Mouse (Mus musculus) spleen, postnatal 14 days (tissue): ENCODE measurements around the gene Nqo2.
"Not testable (repeated sequence)": the region's sequence is repeated elsewhere in the genome, so short reads cannot be mapped to it uniquely, and the experiment has no call there.

Experiments
- DNase-seq, 2 experiments: peaks; one replicate each; pipeline ENCODE4 v3.0.0; 2021 to 2022; ENCODE audit warnings: low spot score in 2 of 2

Gene Nqo2

DNA sequence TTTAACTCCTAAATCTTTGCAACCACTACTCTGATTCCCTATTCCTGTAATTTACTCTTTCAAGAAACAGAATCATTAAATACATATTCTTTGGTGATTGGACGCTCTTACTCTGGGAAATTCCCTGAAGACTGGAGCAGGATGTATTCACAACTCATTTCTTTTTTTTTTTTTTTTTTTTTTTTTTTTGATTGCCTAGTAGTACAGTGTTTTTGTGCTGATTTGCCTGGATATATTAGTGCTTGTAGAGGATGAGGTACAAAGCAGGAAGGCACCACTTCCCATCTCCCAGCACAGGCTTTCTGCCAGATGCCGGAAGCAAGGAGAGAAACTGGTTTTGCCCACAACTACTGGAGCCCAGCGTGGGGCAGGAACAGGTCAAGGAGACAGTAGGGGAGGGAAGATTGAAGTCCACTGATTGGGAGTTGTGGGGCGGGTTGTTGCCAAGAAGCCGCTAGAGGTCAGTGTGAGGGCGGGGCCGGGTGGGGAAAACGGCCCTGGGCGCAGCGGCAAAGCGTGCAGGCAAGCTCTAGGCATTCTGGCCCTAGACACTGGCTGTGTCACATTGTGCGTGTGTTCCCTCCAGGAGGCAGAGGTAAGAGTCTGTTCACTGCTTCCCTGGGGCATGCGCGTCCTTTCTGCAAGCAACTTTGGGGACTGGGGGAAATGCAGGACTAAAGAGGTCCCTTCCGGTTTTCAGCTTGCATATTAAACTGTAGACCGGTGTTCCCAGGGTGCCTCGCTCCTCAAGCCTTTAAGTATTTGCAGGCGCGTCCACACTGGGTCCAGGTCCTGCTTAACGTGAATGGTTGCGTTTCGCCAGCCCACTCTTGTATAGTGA, at the start of gene Nqo2:
TSS of gene Nqo2 (plus strand) at position 482 of the 841 bp plus-strand sequence.
- peak; percentile 15 to 27 for DNase-seq

GRCm38 (mm10) chr13:33921041-33921440, 43.4 kb upstream of the Nqo2 start:
- no peak for DNase-seq

- no peak for DNase-seq
Measured at GRCm38 (mm10) chr13:33921699-33922098, 42.8 kb upstream of the Nqo2 start.

- DNase-seq = no peak
Measured at GRCm38 (mm10) chr13:33930281-33930680, 34.2 kb upstream of the Nqo2 start.

DNA sequence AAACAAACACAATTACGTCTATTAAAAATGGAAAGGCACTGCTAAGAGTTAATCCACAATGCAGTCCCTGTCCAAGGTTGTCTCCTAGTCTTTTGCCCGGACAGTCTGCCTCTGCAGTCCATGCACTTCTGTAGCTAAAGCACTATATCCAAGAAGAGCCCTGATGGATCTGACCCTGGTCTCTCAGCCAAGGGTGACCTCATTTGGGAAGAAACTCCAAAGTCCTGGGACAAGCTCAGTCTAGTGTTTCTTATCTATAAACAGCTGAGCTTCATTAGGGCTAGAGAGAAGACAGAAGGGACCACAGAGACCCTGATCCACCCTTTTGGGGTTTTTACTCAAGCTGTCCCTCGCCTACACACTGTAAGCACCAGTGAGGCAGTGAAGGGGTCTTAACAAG, 33.6 kb upstream of the Nqo2 start:
- no peak for DNase-seq

DNA sequence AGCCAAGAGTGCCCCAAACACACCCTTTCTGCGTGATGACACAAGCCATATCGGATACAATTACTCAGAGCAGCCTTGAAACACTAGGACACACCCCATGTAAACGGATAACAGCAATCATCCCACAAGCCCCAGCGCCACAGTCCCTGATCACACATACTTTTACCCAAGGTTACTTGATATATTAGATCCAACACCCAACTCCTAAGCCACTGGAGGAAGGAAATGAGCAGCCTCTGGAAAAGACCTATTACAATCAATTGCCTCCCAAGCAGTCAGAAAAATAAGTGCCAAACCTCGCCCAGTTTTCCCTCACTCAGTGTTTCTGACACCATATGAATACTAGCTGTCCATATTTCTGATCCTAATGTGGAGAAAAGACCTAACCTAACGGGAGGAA, 29.7 kb upstream of the Nqo2 start:
- DNase-seq = no peak

DNA sequence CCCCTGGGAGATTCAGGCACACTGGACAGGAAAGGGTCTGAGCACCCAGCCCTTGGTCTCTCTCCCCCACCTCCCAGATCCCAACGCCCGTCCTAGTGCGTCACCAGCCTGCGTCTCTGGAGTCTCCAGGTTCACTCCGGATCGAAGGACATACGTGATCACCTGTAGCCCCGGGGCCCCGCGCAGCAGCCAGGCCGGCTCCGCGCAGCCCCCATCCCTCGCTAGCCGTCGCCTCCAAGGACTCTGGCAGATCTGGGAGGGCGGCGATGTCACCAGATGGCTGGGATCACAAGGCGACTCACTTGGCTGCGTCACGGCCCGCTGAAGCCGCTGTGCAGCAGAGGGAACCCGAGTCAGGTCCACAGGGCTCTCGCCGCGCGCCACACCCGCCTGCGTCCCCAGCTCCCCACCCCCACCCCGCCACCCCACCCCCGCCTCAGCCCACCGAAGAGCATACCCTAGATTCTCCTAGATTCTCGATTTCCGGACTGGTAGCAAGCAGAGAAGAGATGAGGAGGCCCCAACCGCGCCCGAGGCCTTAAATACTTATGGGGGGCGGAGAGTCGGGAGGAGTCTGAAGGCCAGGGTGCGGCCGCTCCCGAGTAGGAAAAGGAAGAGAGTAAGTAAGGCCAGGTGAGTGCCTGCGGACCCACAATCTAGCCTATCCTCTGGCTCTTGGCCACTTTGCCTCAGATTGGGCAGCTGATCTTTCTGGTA, 28.9 kb upstream of the Nqo2 start:
- DNase-seq = no peak

DNA sequence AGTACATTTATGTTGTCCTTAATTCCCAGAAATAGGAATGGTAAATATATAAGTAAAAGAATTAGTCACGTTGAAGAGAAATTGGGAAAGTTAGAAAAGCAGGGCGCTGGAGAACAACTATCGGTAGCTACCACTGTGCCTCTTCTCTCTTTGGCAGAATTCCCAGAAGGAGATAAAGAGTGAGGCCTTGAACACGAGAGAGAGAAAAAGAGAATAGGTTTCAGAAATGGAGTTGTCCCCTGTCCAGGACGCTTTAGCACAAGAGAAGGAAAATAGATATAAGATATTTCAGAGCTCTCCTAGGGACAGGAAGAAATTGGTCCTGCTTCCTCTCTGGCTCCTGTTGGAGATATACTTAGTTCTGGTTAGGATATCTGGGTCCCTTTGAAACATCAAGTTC, 27.3 kb upstream of the Nqo2 start:
- no peak for DNase-seq

DNA sequence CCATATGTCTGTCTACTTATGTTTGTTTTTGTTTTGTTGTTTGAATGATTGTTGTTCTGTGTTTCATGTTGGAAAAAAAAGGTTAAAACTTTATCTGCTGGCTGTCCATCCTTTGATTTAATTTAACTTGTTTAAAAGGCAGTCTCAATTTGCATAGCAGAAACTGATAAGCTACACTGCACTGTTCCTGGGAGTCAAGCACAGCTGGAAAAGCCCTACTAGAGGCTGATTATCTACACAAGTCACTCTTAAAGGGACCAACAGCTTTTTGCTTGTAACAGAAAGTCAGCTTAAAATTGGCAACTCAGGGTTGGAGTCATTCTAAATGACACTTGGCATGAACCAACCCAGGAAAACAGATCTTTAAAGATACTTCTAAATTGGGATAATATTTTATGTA, 26.9 kb upstream of the Nqo2 start:
- DNase-seq = not testable (repeated sequence)

DNA sequence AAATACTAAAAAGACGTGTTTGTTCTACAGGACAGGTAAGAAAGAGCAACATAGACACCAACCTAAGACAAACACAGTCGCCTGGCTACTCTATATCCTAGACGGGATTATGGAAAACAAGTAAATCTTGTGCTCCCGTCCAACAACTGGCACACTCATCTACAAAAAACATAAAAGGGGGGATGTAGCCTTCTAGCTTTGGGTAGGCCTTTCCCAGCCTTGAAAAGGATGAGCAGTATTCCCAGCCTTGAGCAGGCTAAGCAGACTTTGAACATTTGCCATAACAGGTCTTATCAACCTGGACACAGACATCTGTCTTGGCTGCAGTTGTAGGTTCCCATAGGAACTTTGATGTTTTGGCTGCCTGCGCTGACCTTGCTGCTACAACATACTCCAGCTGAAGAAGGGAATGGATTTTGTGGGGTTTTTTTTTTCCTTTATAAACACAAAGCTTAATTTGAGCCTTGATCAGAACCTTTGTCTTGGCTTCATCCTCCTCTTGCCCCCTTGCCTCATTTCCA, 23.1 kb upstream of the Nqo2 start:
- DNase-seq = no peak

GRCm38 (mm10) chr13:33942212-33942779, 22.2 kb upstream of the Nqo2 start:
- DNase-seq = peak in 1 of 2 experiments; percentile 13

DNA sequence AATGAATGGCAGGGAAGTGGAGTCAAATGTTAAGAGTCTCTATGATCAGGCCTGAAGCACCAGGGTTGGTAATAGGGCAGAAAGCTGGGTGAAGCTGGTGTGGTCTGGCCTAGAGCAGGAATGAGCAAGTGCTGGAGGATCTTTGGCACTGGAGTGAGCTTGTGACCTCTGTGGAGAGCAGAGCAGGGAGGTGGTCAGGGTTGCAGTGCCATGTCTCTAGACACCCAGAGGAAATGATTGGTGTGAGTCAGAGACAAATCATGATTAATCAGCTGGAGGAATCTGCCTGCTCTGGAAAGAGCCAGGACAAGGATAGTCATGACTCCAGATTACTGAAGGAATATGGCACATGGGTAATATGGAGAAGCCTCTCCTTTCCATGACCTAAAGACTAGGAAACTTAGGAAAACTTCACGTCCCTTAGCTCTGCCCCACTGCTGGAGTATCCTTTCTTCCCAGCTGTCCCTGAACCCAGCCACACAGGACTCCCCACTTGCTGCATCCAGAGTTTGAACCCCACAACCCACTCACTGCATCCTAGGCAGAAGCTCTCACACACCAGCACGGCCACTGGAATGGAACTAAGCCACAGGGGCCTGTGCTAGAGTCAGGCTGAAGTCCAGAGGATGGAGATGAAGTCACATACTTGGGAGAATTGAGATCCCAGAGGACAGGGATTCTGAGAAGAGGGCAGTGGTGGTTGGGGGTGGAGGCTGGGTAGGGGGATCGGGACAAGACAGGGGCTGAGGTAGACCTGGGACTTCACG, 13.0 kb upstream of the Nqo2 start:
- DNase-seq = no peak

- no peak for DNase-seq
Measured at GRCm38 (mm10) chr13:33952075-33952449, 12.4 kb upstream of the Nqo2 start.

- DNase-seq = no peak
Measured at GRCm38 (mm10) chr13:33952947-33953346, 11.5 kb upstream of the Nqo2 start.

DNA sequence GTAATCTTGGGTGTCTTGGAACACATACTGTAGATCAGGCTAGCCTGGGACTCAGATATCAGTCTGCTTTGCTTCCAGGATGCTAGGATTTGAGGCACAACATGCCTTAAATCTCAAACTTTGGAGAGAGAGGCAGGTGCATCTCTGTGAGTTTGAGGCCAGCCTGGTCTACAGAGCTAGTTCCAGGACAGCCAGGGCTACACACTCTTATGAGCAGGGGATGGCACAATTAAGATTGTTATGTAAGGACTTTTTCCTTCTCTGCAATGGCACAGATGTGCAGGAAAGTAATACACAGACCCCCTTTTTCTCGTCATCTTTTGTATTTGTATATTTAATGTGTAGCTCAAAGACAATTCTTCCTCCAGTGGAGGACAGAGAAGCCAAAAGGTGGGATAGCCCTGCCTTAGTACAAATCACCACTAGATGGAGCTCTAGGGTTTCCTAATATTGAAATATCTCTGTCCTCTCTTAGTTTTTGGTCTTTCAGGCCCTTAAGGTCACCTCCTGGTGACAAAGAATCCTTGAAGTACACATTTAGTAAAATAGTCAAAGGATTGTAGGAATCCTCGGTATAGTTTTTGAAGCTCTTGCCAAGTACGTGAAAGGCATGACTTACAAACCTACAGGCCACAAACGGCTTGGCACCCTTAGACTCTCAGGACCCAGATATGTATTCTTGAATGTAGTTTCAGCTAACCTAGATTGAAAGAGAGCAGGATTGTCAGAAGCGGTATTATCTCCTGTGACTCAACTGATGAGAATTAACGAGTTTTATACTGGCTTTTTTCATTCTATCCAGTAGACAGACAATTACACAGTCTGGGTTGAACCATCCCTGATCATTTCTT, 7.7 kb upstream of the Nqo2 start:
- no peak for DNase-seq

- no peak for DNase-seq
Measured at GRCm38 (mm10) chr13:33959771-33960170, 4.7 kb upstream of the Nqo2 start.

DNA sequence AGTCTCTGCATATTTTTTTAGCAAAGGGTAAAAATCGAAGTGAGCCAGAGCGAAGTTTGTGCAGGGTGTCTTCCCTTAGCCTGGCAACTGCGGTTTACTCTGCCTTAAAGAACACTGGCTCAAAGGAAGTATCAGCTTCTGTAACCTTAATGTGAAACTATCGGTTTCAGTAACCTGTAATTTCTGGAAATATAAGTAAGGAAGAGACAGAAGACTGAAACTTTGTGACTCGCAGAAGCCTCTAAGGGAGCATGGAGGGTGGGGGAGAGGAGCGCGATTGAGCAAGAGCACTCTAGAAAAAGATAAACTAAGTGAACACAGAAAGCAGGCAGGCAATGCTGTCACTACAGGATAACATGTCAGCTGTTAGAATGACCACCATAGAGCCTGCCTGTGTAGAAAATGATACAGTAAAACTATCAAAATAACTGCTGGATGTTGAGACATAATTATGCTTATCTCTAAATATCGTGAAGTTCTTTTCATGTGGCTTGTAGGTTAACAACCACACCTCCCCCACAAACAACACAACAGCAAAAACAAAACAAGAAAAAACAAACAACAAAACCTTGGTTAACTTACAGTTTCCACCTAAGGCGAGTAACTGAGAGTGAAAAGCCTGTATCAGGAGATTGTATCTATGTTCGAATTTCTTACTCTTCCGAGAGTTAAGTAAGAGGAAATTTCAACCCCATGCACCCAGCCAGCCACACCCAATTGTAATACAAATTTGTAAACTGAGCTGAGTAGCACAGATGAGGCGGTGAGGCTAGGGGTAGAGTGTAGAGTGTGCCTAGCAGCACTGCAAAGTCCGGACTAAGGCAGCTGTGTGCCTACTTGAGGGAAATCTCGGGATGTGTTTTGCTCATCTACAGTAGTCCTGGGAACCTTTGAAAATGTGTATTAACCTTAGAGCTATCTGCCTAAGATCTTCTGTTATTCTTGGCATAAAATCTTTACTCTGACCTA, 853 bp downstream of the Nqo2 start:
- DNase-seq = no peak

- no peak for DNase-seq
Measured at GRCm38 (mm10) chr13:33966025-33966412, 1.5 kb downstream of the Nqo2 start.

DNA sequence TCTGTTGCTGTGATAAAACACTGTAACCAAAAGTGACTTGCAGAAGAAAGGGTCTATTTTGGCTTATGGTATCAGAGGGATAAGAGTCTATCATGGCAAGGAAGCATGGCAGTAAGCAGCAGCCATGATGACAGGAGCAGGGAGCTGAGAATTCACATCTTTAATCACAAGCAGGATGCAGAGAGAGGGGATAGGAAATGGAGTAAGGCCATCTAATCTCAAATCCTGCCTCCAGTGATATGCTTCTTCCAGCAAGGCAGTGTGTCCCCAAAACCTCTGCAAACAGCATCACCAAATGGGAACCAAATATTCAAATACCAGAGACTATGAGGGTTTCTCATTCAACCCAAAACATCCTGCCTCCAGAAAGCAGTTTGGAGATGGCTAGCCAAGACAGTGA, 2.1 kb downstream of the Nqo2 start:
- no peak for DNase-seq

DNA sequence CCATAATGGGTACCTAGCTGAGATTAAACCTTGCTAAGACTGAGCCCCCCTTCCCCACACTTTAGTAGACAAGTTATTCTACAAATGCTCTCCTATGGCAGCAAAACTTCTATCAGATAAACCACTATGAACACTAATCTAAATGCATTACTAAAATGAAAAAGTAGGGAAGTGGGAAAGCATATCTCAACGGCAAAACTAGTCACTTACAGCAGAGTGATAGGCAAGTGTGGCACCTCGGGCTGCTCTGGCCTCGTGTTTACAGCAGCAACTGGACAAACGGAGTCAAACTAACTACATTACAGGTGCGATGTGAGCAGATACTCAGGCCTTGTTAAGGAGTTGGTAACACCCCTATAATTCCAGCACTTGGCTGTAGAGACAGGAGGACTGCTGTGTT, 25.1 kb downstream of the Nqo2 start:
- DNase-seq = no peak
